ENCODE assay signal across 8 mouse cellular contexts in the genomic region with DNA sequence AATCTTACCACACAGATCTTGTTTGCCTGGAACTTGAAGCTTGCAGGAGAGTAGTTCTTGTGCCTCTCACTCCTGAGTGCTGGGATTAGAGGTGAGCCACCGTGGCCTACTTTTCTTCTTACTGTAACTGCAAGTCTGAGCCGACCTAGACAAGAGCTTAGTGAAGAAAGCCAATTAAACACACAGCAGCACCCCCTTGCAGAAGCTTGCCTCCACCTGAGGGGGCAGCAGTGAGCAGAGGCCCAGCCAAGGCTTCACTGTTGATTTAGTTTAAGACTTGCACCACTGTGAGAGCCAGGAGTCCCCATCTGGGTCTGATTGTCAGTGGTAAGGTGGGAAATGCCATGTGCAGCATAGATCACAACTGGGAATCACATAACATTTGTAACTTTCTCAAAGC. TPM values are rescaled to one million over a fixed set of nuclear protein-coding genes. Genes with fewer than 3 reads are reported as not detected.
A peak's percentile ranks its signal among the peaks of the same experiment; 100 is the strongest.
DNase-seq lines count a peak whose midpoint lies in the region; ATAC-seq and TF ChIP-seq lines count a peak whose summit lies in the region.

No protein-coding gene starts in this region.

- H3K9me3 ChIP-seq in midbrain, embryonic 10.5 days (replicated peaks), result no peaks in the 10 kb centered on the region
- no peaks in the 10 kb centered on the region for H3K9me3 ChIP-seq in midbrain, embryonic 16.5 days (replicated peaks; ENCODE audit: control insufficient read depth, low read length, poor library complexity, severe bottlenecking)
- H3K9me3 ChIP-seq in hindbrain, postnatal 0 days (ENCODE audit: low read length), result no peaks in the 10 kb centered on the region
- H3K9me3 ChIP-seq in limb, embryonic 14.5 days (ENCODE audit: control insufficient read depth, low read length), result no peaks in the 10 kb centered on the region

- no peaks in the 10 kb centered on the region for H3K4me1 ChIP-seq in midbrain, embryonic 10.5 days
- H3K4me1 ChIP-seq in midbrain, embryonic 16.5 days (ENCODE audit: control insufficient read depth, insufficient read depth, low read length), result no peaks in the 10 kb centered on the region
- H3K4me1 ChIP-seq in hindbrain, postnatal 0 days (ENCODE audit: insufficient read depth, low read length), result no peaks in the 10 kb centered on the region
- no peaks in the 10 kb centered on the region for H3K4me1 ChIP-seq in limb, embryonic 14.5 days (ENCODE audit: control insufficient read depth, insufficient read depth, low read length)

- no peak for ATAC-seq in midbrain, embryonic 16.5 days
- peak; percentile 33; the same call in 1 of the 2 replicates for ATAC-seq in hindbrain, postnatal 0 days
- peak; percentile 37; the same call in 1 of the 2 replicates for ATAC-seq in limb, embryonic 14.5 days (ENCODE audit: low FRiP score, low read depth)

- H3K27me3 ChIP-seq in midbrain, embryonic 10.5 days (ENCODE audit: low read depth, poor library complexity, severe bottlenecking), result no peaks in the 10 kb centered on the region
- H3K27me3 ChIP-seq in midbrain, embryonic 16.5 days (ENCODE audit: control insufficient read depth, insufficient read depth, low read depth, low read length), result no peaks in the 10 kb centered on the region
- no peaks in the 10 kb centered on the region for H3K27me3 ChIP-seq in hindbrain, postnatal 0 days (ENCODE audit: insufficient read depth, low read length)
- H3K27me3 ChIP-seq in limb, embryonic 14.5 days (ENCODE audit: control insufficient read depth, insufficient read depth, low read length), result no peaks in the 10 kb centered on the region

- H3K27ac ChIP-seq in midbrain, embryonic 10.5 days (replicated peaks), result no peak overlapping the region
- no peak overlapping the region for H3K27ac ChIP-seq in midbrain, embryonic 16.5 days (ENCODE audit: low read length)
- no peak overlapping the region for H3K27ac ChIP-seq in hindbrain, postnatal 0 days
- no peak overlapping the region for H3K27ac ChIP-seq in limb, embryonic 14.5 days (replicated peaks; ENCODE audit: low read depth, low read length)

- no peak overlapping the region for H3K4me3 ChIP-seq in midbrain, embryonic 10.5 days
- H3K4me3 ChIP-seq in midbrain, embryonic 16.5 days (ENCODE audit: low read depth, low read length), result no peak overlapping the region
- H3K4me3 ChIP-seq in hindbrain, postnatal 0 days (ENCODE audit: low read length), result no peak overlapping the region
- H3K4me3 ChIP-seq in limb, embryonic 14.5 days (replicated peaks; ENCODE audit: low read length), result no peak overlapping the region

- no peak for TF ChIP-seq POLR2A in limb, embryonic 14.5 days (IDR thresholded peaks at IDR 0.05; ENCODE audit: borderline replicate concordance, extremely low read depth, insufficient read depth, insufficient read length)

- peak; percentile 94 for TF ChIP-seq CTCF in hindbrain, postnatal 0 days (IDR thresholded peaks at IDR 0.05; ENCODE audit: low read depth)

- H3K4me2 ChIP-seq in midbrain, embryonic 16.5 days (ENCODE audit: low read length), result no peak overlapping the region
- H3K4me2 ChIP-seq in hindbrain, postnatal 0 days (ENCODE audit: low read depth, low read length), result no peak overlapping the region
- H3K4me2 ChIP-seq in limb, embryonic 14.5 days (replicated peaks; ENCODE audit: low read depth, low read length, severe bottlenecking), result no peak overlapping the region

- DNase-seq in midbrain, embryonic 10.5 days (ENCODE audit: low spot score), result peak; percentile 64
- peak; percentile 81 for DNase-seq in adrenal gland, postnatal 10 days
- DNase-seq in embryo, embryonic 9.5 days (ENCODE audit: extremely low spot score), result peak; percentile 72
- DNase-seq in hindbrain, postnatal 0 days (ENCODE audit: low spot score), result peak; percentile 79
- DNase-seq in limb, embryonic 14.5 days (ENCODE audit: low spot score), result peak; percentile 66
- peak; percentile 67 for DNase-seq in neural tube, embryonic 10.5 days (ENCODE audit: extremely low spot score, low spot score)
- DNase-seq in thymus, adult 18-20 months, result peak; percentile 35 to 36

- WGBS in midbrain, embryonic 10.5 days, result 44% methylated on average over 2 of the region's 2 CpGs
- 23% methylated on average over 2 of the region's 2 CpGs for WGBS in midbrain, embryonic 16.5 days
- WGBS in hindbrain, postnatal 0 days, result 22% methylated on average over 2 of the region's 2 CpGs
- 29% methylated on average over 2 of the region's 2 CpGs for WGBS in limb, embryonic 14.5 days

- H3K9ac ChIP-seq in midbrain, embryonic 16.5 days (ENCODE audit: low read depth, low read length), result no peak overlapping the region
- H3K9ac ChIP-seq in hindbrain, postnatal 0 days (replicated peaks; ENCODE audit: low read length), result no peak overlapping the region
- no peak overlapping the region for H3K9ac ChIP-seq in limb, embryonic 14.5 days (ENCODE audit: low read depth, low read length, severe bottlenecking)

- H3K36me3 ChIP-seq in midbrain, embryonic 10.5 days, result peaks cover 84% of the 10 kb centered on the region
- no peaks in the 10 kb centered on the region for H3K36me3 ChIP-seq in midbrain, embryonic 16.5 days (ENCODE audit: control insufficient read depth, insufficient read depth, low read length)
- no peaks in the 10 kb centered on the region for H3K36me3 ChIP-seq in hindbrain, postnatal 0 days (ENCODE audit: insufficient read depth, low read length)
- peaks cover 29% of the 10 kb centered on the region for H3K36me3 ChIP-seq in limb, embryonic 14.5 days (ENCODE audit: control insufficient read depth, insufficient read depth, low read length)

RNA-seq across cellular contexts. Expression of a gene that starts 58.8 kb away (rescaled TPM):
- 7.1 and 8.3 TPM in 2 replicates for polyA plus RNA-seq in midbrain, embryonic 10.5 days (2016; fragmentation: Nextera tagmentation; extraction: Ambion mirVana)
- 0.54 and 0.62 TPM in 2 replicates for polyA plus RNA-seq in midbrain, embryonic 16.5 days (2015; fragmentation: Nextera tagmentation; extraction: Ambion mirVana)
- total RNA-seq in adrenal gland, postnatal 10 days (2021), result 1 to 10 TPM; 3.1 to 4.9 TPM
- total RNA-seq in hindbrain, postnatal 0 days (2014; rRNA removed), result 1.3 and 3.4 TPM in 2 replicates
- 1.1 and 1.3 TPM in 2 replicates for polyA plus RNA-seq in hindbrain, postnatal 0 days (2015; fragmentation: Nextera tagmentation; extraction: Ambion mirVana)
- polyA plus RNA-seq in limb, embryonic 14.5 days (2012; rRNA removed), result 4.5 and 5.1 TPM in 2 replicates
- 6.2 and 6.9 TPM in 2 replicates for polyA plus RNA-seq in limb, embryonic 14.5 days (2014; fragmentation: Nextera tagmentation; extraction: Ambion mirVana)
